Mouse (Mus musculus) hindbrain, embryonic 16.5 days (tissue): ENCODE data around the gene Col13a1. TPM values are rescaled to one million over a fixed set of nuclear protein-coding genes. Genes with fewer than 3 reads are reported as not detected.

Experiments used
- polyA plus RNA-seq: library from polyadenylated mRNA; unstranded; fragments of >200 nt; fragmentation: Nextera tagmentation; extraction: Ambion mirVana; gene quantifications from 2 replicates; pipeline ENCODE4 v1.2.1, GENCODE M21; 2015

Gene Col13a1
- polyA plus RNA-seq, 1 experiment from 2014 or later = 2.4 TPM

Other genes starting within 250 kb of the Col13a1 start
- gene H2afy2, start 195.0 kb downstream of the Col13a1 start, polyA plus RNA-seq = 237 and 252 TPM in 2 replicates
- not detected in 2 replicates for gene Neurog3, start 154.0 kb upstream of the Col13a1 start, polyA plus RNA-seq
- 164 and 193 TPM in 2 replicates for gene Fam241b, start 164.8 kb upstream of the Col13a1 start, polyA plus RNA-seq